Mouse (Mus musculus): ENCODE results near the gene Igdcc3. TPM values are rescaled to one million over a fixed set of nuclear protein-coding genes. Genes with fewer than 3 reads are reported as not detected.

Igdcc3 gene
- polyA plus RNA-seq, 1 experiment from 2014 or later: 450 TPM

GRCm38 (mm10) chr9:65166386-65166785 lies 25.4 kb downstream of the Igdcc3 start:
- DNase-seq (ENCODE audit: low spot score): no peak
- Histone ChIP-seq H3K36me3 (peaks cover 62% of the 10 kb centered on the region), H3K4me1 (peaks cover 93% of the 10 kb centered on the region), H3K9me3 (replicated peaks) (no peaks in the 10 kb centered on the region), H3K27ac (replicated peaks) (peak overlapping the region; percentile 86), H3K4me3 (no peak overlapping the region; the same call in 1 of the 2 replicates), H3K27me3 (ENCODE audit: low read depth, poor library complexity, severe bottlenecking) (no peaks in the 10 kb centered on the region)
- WGBS: 73% methylated on average over 9 of the region's 9 CpGs

GRCm38 (mm10) chr9:65168534-65168933 lies 27.5 kb downstream of the Igdcc3 start:
- DNase-seq (ENCODE audit: low spot score): no peak
- Histone ChIP-seq H3K4me3 (peak overlapping the region; percentile 33; the same call in 1 of the 2 replicates), H3K27ac (replicated peaks) (peak overlapping the region; percentile 86), H3K9me3 (replicated peaks) (no peaks in the 10 kb centered on the region), H3K4me1 (peaks cover 83% of the 10 kb centered on the region), H3K27me3 (ENCODE audit: low read depth, poor library complexity, severe bottlenecking) (no peaks in the 10 kb centered on the region), H3K36me3 (peaks cover 84% of the 10 kb centered on the region)
- 58% methylated on average over 6 of the region's 6 CpGs for WGBS

- peak overlapping the region; percentile 33; the same call in 1 of the 2 replicates for H3K4me3 ChIP-seq
- H3K27ac ChIP-seq (replicated peaks): peak overlapping the region; percentile 86
- H3K9me3 ChIP-seq (replicated peaks): no peaks in the 10 kb centered on the region
- no peaks in the 10 kb centered on the region for H3K27me3 ChIP-seq (ENCODE audit: low read depth, poor library complexity, severe bottlenecking)
- H3K4me1 ChIP-seq: peaks cover 83% of the 10 kb centered on the region
- DNase-seq (ENCODE audit: low spot score): no peak
- peaks cover 87% of the 10 kb centered on the region for H3K36me3 ChIP-seq
- 42% methylated on average over 4 of the region's 4 CpGs for WGBS
Measured at GRCm38 (mm10) chr9:65168952-65169351, 28.0 kb downstream of the Igdcc3 start.

GRCm38 (mm10) chr9:65172654-65173053 lies 31.7 kb downstream of the Igdcc3 start:
- H3K27me3 ChIP-seq (ENCODE audit: low read depth, poor library complexity, severe bottlenecking): no peaks in the 10 kb centered on the region
- peaks cover 82% of the 10 kb centered on the region for H3K4me1 ChIP-seq
- DNase-seq (ENCODE audit: low spot score): no peak
- H3K4me3 ChIP-seq: no peak overlapping the region
- H3K9me3 ChIP-seq (replicated peaks): no peaks in the 10 kb centered on the region
- WGBS: 71% methylated on average over 9 of the region's 9 CpGs
- H3K36me3 ChIP-seq: peaks cover 83% of the 10 kb centered on the region
- H3K27ac ChIP-seq (replicated peaks): peak overlapping the region; percentile 95

GRCm38 (mm10) chr9:65175234-65175938 lies 34.4 kb downstream of the Igdcc3 start:
- H3K27ac ChIP-seq (replicated peaks): peak overlapping the region; percentile 95
- peak overlapping the region; percentile 43 for H3K4me3 ChIP-seq
- peaks cover 77% of the 10 kb centered on the region for H3K36me3 ChIP-seq
- H3K4me1 ChIP-seq: peaks cover 83% of the 10 kb centered on the region
- no peaks in the 10 kb centered on the region for H3K27me3 ChIP-seq (ENCODE audit: low read depth, poor library complexity, severe bottlenecking)
- DNase-seq (ENCODE audit: low spot score): peak; percentile 62
- no peaks in the 10 kb centered on the region for H3K9me3 ChIP-seq (replicated peaks)
- 21% methylated on average over 5 of the region's 5 CpGs for WGBS

- no peaks in the 10 kb centered on the region for H3K27me3 ChIP-seq (ENCODE audit: low read depth, poor library complexity, severe bottlenecking)
- H3K27ac ChIP-seq (replicated peaks): peak overlapping the region; percentile 95
- DNase-seq (ENCODE audit: low spot score): peak; percentile 76
- 19% methylated on average over 9 of the region's 9 CpGs for WGBS
- no peaks in the 10 kb centered on the region for H3K9me3 ChIP-seq (replicated peaks)
- H3K4me3 ChIP-seq: peak overlapping the region; percentile 43
- peaks cover 87% of the 10 kb centered on the region for H3K4me1 ChIP-seq
- H3K36me3 ChIP-seq: peaks cover 77% of the 10 kb centered on the region
Measured at GRCm38 (mm10) chr9:65175939-65176871, 35.2 kb downstream of the Igdcc3 start.

GRCm38 (mm10) chr9:65177497-65177896 lies 36.5 kb downstream of the Igdcc3 start:
- 44% methylated on average over 3 of the region's 3 CpGs for WGBS
- Histone ChIP-seq H3K27me3 (ENCODE audit: low read depth, poor library complexity, severe bottlenecking) (no peaks in the 10 kb centered on the region), H3K4me3 (peak overlapping the region; percentile 44), H3K36me3 (peaks cover 77% of the 10 kb centered on the region), H3K4me1 (peaks cover 99% of the 10 kb centered on the region), H3K9me3 (replicated peaks) (no peaks in the 10 kb centered on the region), H3K27ac (replicated peaks) (peak overlapping the region; percentile 95)
- DNase-seq (ENCODE audit: low spot score): no peak

GRCm38 (mm10) chr9:65177912-65178311 lies 36.9 kb downstream of the Igdcc3 start:
- peaks cover 99% of the 10 kb centered on the region for H3K4me1 ChIP-seq
- 18% methylated on average over 10 of the region's 10 CpGs for WGBS
- no peak for DNase-seq (ENCODE audit: low spot score)
- H3K9me3 ChIP-seq (replicated peaks): no peaks in the 10 kb centered on the region
- peaks cover 77% of the 10 kb centered on the region for H3K36me3 ChIP-seq
- peak overlapping the region; percentile 44 for H3K4me3 ChIP-seq
- H3K27ac ChIP-seq (replicated peaks): peak overlapping the region; percentile 95
- no peaks in the 10 kb centered on the region for H3K27me3 ChIP-seq (ENCODE audit: low read depth, poor library complexity, severe bottlenecking)

- WGBS: 2% methylated on average over 22 of the region's 22 CpGs
- H3K36me3 ChIP-seq: peaks cover 77% of the 10 kb centered on the region
- DNase-seq (ENCODE audit: low spot score): peak; percentile 95
- no peaks in the 10 kb centered on the region for H3K9me3 ChIP-seq (replicated peaks)
- no peaks in the 10 kb centered on the region for H3K27me3 ChIP-seq (ENCODE audit: low read depth, poor library complexity, severe bottlenecking)
- H3K4me1 ChIP-seq: peaks cover 99% of the 10 kb centered on the region
- H3K4me3 ChIP-seq: peak overlapping the region; percentile 44
- peak overlapping the region; percentile 95 for H3K27ac ChIP-seq (replicated peaks)
Measured at GRCm38 (mm10) chr9:65178336-65179213, 37.6 kb downstream of the Igdcc3 start.

GRCm38 (mm10) chr9:65179817-65180624 lies 39.0 kb downstream of the Igdcc3 start:
- Histone ChIP-seq H3K27me3 (ENCODE audit: low read depth, poor library complexity, severe bottlenecking) (no peaks in the 10 kb centered on the region), H3K27ac (replicated peaks) (peak overlapping the region; percentile 95), H3K4me1 (peaks cover 98% of the 10 kb centered on the region), H3K9me3 (replicated peaks) (no peaks in the 10 kb centered on the region), H3K36me3 (peaks cover 79% of the 10 kb centered on the region), H3K4me3 (peak overlapping the region; percentile 44)
- no peak for DNase-seq (ENCODE audit: low spot score)
- 26% methylated on average over 17 of the region's 17 CpGs for WGBS

GRCm38 (mm10) chr9:65188599-65188998 lies 47.6 kb downstream of the Igdcc3 start:
- Histone ChIP-seq H3K9me3 (replicated peaks) (no peaks in the 10 kb centered on the region), H3K4me3 (no peak overlapping the region), H3K27ac (replicated peaks) (peak overlapping the region; percentile 57), H3K27me3 (ENCODE audit: low read depth, poor library complexity, severe bottlenecking) (no peaks in the 10 kb centered on the region), H3K4me1 (peaks cover 83% of the 10 kb centered on the region), H3K36me3 (peaks cover 42% of the 10 kb centered on the region)
- DNase-seq (ENCODE audit: low spot score): peak; percentile 87
- 4% methylated on average over 3 of the region's 3 CpGs for WGBS
